Mouse (Mus musculus): ENCODE measurements around the gene Gm6351.
"Not testable (repeated sequence)": the region's sequence is repeated elsewhere in the genome, so short reads cannot be mapped to it uniquely, and the experiment has no call there.

Gm6351 gene

GRCm38 (mm10) chr5:94076085-94076484, at the start of gene Gm6351:
Gene Gm6351, plus strand, starts transcription at chr5:94076385.
- not testable (repeated sequence) for DNase-seq (ENCODE audit: low spot score in 2 of 2)

DNA sequence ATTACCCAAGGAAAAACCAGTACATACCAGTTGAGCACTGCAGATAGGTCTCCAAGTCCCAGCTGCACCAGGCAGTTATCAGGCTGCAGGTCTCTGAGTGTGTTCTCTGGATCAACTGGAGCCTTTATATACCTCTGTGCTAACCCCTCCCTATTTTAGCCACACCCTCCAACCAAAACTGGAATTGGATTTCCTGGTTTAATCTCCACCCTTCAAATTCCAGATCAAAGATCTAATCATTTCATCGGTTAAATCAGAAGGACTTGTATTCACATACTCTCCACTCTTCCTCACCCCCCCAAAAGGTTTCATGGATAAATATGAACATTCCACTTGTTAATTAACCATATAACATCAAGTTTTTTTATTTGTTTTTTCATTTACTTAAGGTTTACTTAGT, 5.7 kb upstream of the Gm6351 start, which contains the start of gene BC061212:
BC061212 (minus strand) TSS at position 101 of the 400 bp plus-strand sequence.
- DNase-seq (ENCODE audit: low spot score in 2 of 2): not testable (repeated sequence)

Data from urinary bladder, postnatal 4 days (tissue).